Mouse (Mus musculus): ENCODE data around the gene Prrt1. TPM values are rescaled to one million over a fixed set of nuclear protein-coding genes. Genes with fewer than 3 reads are reported as not detected.

Gene Prrt1
- polyA plus RNA-seq, 1 experiment from 2014 or later = 10.7 TPM

DNA sequence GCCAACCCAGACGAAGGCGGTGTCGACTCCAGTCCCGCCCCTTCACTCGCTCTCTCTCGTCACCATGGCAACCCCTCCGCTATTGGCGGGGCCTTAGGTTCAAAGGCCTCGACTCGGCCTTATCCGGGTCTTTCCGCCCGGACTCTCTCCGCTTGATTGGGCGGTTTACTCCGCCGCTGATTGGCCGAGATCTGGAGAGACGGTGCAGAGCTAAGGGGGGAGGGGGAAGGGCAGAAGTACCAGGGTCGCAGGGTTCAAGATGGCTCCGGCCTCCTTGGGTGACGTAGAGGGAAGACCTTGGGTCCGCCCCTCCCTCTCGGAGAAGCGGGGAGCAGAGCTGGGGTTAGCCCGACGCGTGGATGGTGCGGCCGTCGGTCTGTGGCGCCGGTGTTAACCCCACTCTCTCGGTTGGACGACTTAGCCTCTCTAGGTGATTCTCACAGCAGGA lies 25.2 kb upstream of the Prrt1 start, which contains the start of gene Agpat1:
Gene Agpat1, plus strand, starts transcription at position 202 of the 448 bp plus-strand sequence.
- H3K4me3 ChIP-seq = peak within 1 kb of the TSS; percentile 86
- peaks cover 51% of the 10 kb centered on the region for H3K4me1 ChIP-seq
- no peaks in the 10 kb centered on the region for H3K9me3 ChIP-seq
- H3K27ac ChIP-seq = peak within 1 kb of the TSS; percentile 92
- peak within 1 kb of the TSS; percentile 70 for H3K4me2 ChIP-seq
- peak within 1 kb of the TSS; percentile 94 for H3K9ac ChIP-seq
- H3K27me3 ChIP-seq (replicated peaks) = no peaks in the 10 kb centered on the region
- ATAC-seq (replicated peaks) = peak; percentile 87
- peaks cover 11% of the 10 kb centered on the region; the same call in 1 of the 2 replicates for H3K36me3 ChIP-seq (replicated peaks)
- WGBS = 0% methylated on average over 35 of the region's 35 CpGs

DNA sequence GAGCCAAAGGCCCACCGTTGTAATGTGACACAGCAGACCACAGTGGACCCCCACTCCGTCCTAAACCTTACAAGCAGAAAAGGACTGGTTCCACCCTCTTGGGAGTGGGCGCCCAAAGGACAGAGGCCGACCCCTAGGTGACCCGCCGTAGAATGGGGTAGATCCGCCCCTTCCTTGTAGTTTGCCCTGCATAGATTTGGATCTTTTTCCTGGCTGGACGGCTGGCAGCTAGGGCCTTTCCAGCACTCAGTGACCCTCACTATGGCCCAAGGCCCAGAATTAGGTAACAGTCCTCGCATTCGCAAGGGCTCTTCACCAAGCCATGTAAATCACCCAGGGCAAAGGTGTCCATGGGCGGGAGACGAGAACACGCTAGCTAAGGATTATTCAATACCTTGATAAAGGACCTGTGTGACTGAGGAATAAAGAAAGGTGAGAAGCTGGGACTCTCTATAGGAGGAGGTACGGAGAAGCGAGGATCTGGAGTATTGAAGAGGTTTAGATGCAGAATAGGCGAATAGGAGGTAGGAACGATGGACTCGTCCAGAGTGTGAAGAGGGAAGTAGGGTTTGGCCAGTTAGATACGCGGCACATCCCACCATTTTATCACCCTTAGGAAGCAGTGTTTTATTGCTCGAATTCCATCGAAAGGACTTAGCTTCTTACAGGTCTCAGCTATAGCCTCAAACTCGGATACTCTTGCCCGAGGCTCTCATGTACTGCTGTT lies 24.7 kb upstream of the Prrt1 start:
- H3K9me3 ChIP-seq = no peaks in the 10 kb centered on the region
- peaks cover 11% of the 10 kb centered on the region; the same call in 1 of the 2 replicates for H3K36me3 ChIP-seq (replicated peaks)
- peak overlapping the region; percentile 94 for H3K9ac ChIP-seq
- H3K4me2 ChIP-seq = peak overlapping the region; percentile 70
- 17% methylated on average over 24 of the region's 24 CpGs for WGBS
- H3K4me1 ChIP-seq = peaks cover 52% of the 10 kb centered on the region
- peak overlapping the region; percentile 92 for H3K27ac ChIP-seq
- ATAC-seq (replicated peaks) = no peak
- H3K27me3 ChIP-seq (replicated peaks) = no peaks in the 10 kb centered on the region
- peak overlapping the region; percentile 86 for H3K4me3 ChIP-seq

DNA sequence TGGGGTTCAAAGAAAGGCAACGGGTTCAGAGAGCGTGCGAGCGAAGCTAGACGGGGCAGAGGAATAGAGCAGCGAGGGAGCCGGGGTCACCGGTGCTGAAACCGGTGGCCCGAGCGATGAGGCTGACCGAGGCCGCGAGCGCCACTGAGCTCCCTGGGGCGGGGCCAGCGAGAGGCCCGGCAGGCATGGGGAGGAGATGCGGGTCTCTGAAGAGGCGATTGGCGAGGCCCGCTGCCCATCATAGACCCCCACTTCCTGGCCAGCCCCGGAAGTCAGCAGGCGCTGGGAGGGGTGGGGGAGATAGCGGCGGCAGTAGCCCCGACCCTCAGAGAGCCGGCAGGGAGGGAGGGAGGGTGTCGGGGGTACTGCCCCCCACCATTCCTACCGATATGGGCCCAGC lies 23.7 kb upstream of the Prrt1 start:
- no peaks in the 10 kb centered on the region for H3K9me3 ChIP-seq
- no peaks in the 10 kb centered on the region for H3K27me3 ChIP-seq (replicated peaks)
- peaks cover 52% of the 10 kb centered on the region for H3K4me1 ChIP-seq
- H3K27ac ChIP-seq = peak overlapping the region; percentile 92
- WGBS = under 1% methylated on average over 23 of the region's 30 CpGs
- peak overlapping the region; percentile 70 for H3K4me2 ChIP-seq
- H3K4me3 ChIP-seq = peak overlapping the region; percentile 86
- H3K36me3 ChIP-seq (replicated peaks) = peaks cover 5% of the 10 kb centered on the region; the same call in 1 of the 2 replicates
- H3K9ac ChIP-seq = peak overlapping the region; percentile 94
- peak; percentile 50 for ATAC-seq (replicated peaks)

DNA sequence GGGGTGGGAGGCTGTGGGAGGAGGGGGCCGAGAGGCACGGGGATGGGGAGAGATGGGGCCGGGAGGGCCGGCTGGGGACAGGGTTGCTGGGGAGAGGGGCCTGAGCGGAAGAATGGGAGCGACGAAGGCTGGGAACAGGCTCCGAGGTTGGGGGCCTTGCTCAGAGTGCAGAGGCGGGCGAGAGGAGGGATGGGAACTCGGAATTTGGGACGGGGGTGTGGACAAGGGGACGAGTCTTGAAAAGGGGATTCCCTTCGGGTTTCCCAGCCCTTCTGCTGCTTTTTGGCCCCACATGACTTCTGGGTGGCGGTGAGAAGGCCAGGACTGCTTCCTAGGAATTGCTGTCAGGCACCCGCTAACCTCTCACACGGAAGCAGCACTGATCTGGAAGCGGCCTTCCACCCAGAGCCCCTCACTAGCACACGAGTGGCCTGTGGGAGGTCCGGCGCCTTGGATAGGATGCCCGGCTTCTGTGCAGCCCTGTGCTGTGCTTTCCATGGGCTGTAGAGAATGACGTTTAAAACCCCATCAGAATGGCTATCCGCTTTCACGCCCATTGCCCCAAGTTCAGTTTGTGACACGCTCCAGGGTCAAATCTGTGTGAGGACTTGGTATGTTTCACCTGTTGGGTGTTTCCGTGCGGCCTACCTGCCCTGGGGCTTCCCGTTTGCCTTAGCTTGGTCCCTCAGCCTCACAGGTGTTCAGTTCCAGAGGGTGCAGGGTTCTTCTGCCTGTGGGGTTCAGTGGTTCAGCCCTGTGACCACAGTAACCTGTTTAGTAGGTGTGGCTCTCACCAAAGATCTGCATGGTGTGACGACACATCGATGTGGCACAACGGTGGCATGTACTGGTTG lies 22.9 kb upstream of the Prrt1 start:
- Histone ChIP-seq H3K36me3 (replicated peaks) (peaks cover 9% of the 10 kb centered on the region), H3K4me3 (peak overlapping the region; percentile 86), H3K27me3 (replicated peaks) (no peaks in the 10 kb centered on the region), H3K9ac (peak overlapping the region; percentile 94), H3K27ac (peak overlapping the region; percentile 92), H3K4me1 (peaks cover 52% of the 10 kb centered on the region), H3K9me3 (no peaks in the 10 kb centered on the region), H3K4me2 (peak overlapping the region; percentile 70)
- 18% methylated on average over 32 of the region's 32 CpGs for WGBS
- ATAC-seq (replicated peaks) = no peak

DNA sequence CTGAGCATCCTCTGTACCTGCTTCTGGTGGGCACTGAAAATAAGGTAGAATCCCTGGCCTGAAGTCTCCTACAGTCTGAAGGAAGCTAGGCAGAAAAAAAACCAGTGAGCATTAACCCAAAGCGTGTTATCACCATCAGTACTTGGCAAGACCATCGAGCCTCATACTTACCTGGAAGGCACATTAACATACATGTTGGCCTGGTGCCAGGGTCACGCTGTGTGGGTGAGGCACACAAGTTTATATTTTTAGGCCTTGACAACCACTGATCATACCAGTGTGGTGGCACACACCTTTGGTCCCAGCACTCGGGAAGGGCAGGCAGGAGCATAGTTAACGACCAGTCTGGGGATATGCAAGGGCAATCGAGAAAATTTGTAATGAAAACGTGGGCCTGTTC lies 21.3 kb upstream of the Prrt1 start:
- Histone ChIP-seq H3K27ac (no peak overlapping the region), H3K9ac (no peak overlapping the region), H3K4me3 (no peak overlapping the region), H3K4me2 (no peak overlapping the region), H3K27me3 (replicated peaks) (no peaks in the 10 kb centered on the region), H3K36me3 (replicated peaks) (peaks cover 21% of the 10 kb centered on the region), H3K9me3 (no peaks in the 10 kb centered on the region), H3K4me1 (peaks cover 41% of the 10 kb centered on the region)
- 83% methylated on average over 7 of the region's 7 CpGs for WGBS
- no peak for ATAC-seq (replicated peaks)

DNA sequence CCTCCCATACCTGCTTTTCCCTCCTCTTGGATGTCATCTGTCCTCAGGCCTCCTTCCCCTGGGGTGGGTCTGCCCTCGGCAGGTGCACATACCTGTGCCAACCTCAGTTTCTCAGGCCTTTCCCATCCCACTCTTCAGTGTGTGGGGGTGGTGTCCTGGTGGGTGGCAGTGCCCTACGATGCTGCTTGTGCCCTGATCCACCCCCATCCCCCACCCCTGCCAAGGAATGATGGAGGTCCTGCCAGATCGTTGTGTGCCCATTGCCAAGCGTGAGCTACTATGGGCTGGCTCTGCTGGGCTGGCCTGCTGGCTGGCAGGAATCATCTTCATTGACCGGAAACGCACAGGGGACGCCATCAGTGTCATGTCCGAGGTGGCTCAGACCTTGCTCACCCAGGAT lies 18.3 kb upstream of the Prrt1 start:
- no peak for ATAC-seq (replicated peaks)
- no peak overlapping the region for H3K9ac ChIP-seq

DNA sequence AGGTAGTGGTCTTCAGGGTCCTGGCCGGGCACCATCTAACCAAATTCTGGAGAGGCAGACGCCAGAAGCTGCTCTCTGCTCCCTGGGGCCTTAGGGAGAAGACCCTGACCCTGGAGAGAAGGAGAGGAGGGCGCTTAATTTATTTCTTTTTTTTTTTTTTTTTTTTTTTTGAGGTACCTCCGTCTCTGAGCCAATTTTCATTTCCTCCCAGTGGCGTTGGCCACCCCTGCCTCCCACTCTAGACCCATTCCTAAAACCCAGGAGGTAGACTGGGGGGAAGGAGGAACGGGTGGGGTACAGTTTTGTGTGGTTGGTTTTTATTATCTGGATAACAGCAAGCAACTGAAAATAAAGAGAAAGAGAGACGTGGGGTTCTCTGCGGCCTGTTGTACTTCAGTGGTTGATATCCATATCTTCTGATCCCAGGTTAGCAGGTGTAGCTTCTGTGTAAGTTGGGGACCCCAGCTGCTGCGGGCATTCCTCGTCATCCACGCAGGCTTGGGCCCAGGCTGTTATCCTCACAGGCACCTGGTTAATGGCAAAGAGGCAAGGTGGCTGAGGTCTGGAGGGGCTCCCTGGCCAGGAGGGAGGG lies 16.2 kb upstream of the Prrt1 start:
- Histone ChIP-seq H3K36me3 (replicated peaks) (peaks cover 36% of the 10 kb centered on the region), H3K9ac (no peak overlapping the region)
- no peak for ATAC-seq (replicated peaks)

More for the DNA sequence above, 18.3 kb upstream of the Prrt1 start:
- Histone ChIP-seq H3K36me3 (replicated peaks) (peaks cover 33% of the 10 kb centered on the region), H3K4me2 (no peak overlapping the region), H3K4me3 (no peak overlapping the region), H3K27ac (no peak overlapping the region), H3K9me3 (no peaks in the 10 kb centered on the region), H3K4me1 (peaks cover 28% of the 10 kb centered on the region), H3K27me3 (replicated peaks) (no peaks in the 10 kb centered on the region)
- WGBS = 96% methylated on average over 8 of the region's 8 CpGs

DNA sequence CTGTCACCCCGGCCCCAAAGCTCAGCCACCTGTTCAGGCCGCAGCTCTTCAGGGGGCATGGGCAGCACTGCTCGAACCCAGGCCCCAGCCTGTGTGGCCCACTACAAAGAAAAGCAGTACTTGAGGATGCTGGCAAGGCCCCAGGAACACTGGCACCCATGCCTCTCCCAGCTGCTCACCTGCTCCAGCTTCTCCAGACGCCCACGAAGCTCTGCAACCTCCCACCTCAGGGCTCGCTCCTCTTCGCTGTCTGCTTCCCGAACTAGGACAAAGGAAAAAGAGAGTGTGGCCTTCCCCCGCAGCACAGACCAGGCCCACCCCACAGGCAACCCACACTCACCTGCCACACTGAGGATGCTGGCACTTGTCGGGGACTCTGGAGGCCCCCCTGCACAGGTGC lies 15.5 kb upstream of the Prrt1 start:
- H3K27me3 ChIP-seq (replicated peaks) = no peaks in the 10 kb centered on the region
- no peak overlapping the region for H3K9ac ChIP-seq
- no peak for ATAC-seq (replicated peaks)
- 88% methylated on average over 10 of the region's 10 CpGs for WGBS
- H3K27ac ChIP-seq = no peak overlapping the region
- no peak overlapping the region for H3K4me2 ChIP-seq
- peaks cover 36% of the 10 kb centered on the region for H3K36me3 ChIP-seq (replicated peaks)
- H3K4me3 ChIP-seq = no peak overlapping the region
- peaks cover 3% of the 10 kb centered on the region for H3K4me1 ChIP-seq
- H3K9me3 ChIP-seq = no peaks in the 10 kb centered on the region

More for the DNA sequence above, 16.2 kb upstream of the Prrt1 start:
- 84% methylated on average over 11 of the region's 11 CpGs for WGBS
- Histone ChIP-seq H3K27me3 (replicated peaks) (no peaks in the 10 kb centered on the region), H3K4me2 (no peak overlapping the region), H3K9me3 (no peaks in the 10 kb centered on the region), H3K4me1 (peaks cover 9% of the 10 kb centered on the region), H3K27ac (no peak overlapping the region), H3K4me3 (no peak overlapping the region)

DNA sequence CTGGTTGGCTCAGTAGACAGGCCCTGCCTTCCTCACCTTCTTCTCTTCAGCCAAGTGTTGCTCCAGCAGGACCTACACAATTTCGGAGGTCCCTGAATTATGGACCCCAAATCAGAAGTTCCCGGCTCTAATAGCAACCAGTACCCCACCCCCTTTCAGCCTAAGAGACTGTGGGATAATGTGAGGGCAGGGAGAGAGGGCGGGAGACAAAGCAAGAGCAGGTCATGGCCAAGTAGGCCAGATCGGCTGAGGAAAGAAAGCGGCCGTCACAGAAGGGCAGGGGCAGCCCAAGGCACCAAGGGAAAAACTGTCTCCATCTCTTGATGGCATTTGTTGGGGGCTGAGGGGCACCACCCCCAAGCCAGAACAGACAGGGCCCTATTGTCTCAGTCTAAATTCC lies 13.5 kb upstream of the Prrt1 start, which contains the start of gene Egfl8:
Gene Egfl8, minus strand, starts transcription at position 101 of the 400 bp plus-strand sequence.
- no peaks in the 10 kb centered on the region for H3K4me1 ChIP-seq
- no peaks in the 10 kb centered on the region for H3K27me3 ChIP-seq (replicated peaks)
- no peak for ATAC-seq (replicated peaks)
- H3K4me3 ChIP-seq = no peak within 1 kb of the TSS
- no peaks in the 10 kb centered on the region for H3K9me3 ChIP-seq
- H3K9ac ChIP-seq = no peak within 1 kb of the TSS
- 58% methylated on average over 6 of the region's 6 CpGs for WGBS
- H3K4me2 ChIP-seq = no peak within 1 kb of the TSS
- H3K27ac ChIP-seq = peak within 1 kb of the TSS; percentile 14; the same call in 1 of the 2 replicates
- H3K36me3 ChIP-seq (replicated peaks) = peaks cover 38% of the 10 kb centered on the region

DNA sequence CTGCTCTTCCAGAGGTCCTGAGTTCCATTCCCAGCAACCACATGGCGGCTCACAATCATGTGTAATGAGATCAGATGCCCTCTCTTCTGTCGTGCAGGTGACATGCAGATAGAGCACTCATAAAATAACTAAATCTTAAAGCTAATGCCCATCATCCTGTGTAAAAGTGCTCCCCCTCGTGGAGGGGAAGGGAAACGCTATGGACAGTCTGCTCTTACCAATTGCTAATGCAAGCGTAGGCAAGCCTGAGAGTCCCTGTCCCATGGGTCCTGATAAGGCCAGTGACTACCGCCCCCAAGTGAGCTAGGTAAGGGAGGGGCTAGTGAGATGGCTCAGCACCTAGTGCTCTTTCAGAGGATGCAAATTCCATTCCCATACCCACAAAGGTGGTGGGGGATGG lies 10.3 kb upstream of the Prrt1 start:
- no peaks in the 10 kb centered on the region for H3K4me1 ChIP-seq
- WGBS = 14% methylated on average over 6 of the region's 6 CpGs
- ATAC-seq (replicated peaks) = no peak
- no peak overlapping the region for H3K4me3 ChIP-seq
- H3K27ac ChIP-seq = no peak overlapping the region
- H3K9me3 ChIP-seq = no peaks in the 10 kb centered on the region
- no peak overlapping the region for H3K4me2 ChIP-seq
- H3K9ac ChIP-seq = no peak overlapping the region
- peaks cover 23% of the 10 kb centered on the region for H3K36me3 ChIP-seq (replicated peaks)
- no peaks in the 10 kb centered on the region for H3K27me3 ChIP-seq (replicated peaks)

DNA sequence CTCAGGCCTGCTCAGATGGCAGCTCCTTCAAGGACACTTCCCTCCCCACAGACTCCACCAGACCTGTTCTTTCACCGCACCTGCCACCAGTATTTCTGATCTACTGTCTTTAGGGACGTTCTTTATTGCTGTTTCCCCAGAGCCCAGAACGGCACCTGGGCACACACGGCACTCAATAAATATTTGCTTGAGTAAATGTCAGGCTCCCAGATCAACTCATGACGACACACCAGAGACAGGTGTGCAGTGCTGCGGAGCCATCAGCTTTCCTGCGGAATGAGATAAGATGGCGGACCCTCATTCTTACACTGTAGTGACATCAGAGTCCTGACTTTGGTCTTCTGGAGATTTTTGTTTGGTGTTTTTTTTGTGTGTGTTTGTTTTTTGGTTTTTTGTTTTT lies 8.3 kb upstream of the Prrt1 start:
- H3K36me3 ChIP-seq (replicated peaks) = peaks cover 15% of the 10 kb centered on the region; the same call in 1 of the 2 replicates
- H3K9ac ChIP-seq = no peak overlapping the region
- no peak for ATAC-seq (replicated peaks)
- no peak overlapping the region for H3K4me3 ChIP-seq
- H3K27ac ChIP-seq = no peak overlapping the region
- no peak overlapping the region for H3K4me2 ChIP-seq
- H3K9me3 ChIP-seq = no peaks in the 10 kb centered on the region
- peaks cover 6% of the 10 kb centered on the region for H3K4me1 ChIP-seq
- 94% methylated on average over 8 of the region's 8 CpGs for WGBS
- no peaks in the 10 kb centered on the region for H3K27me3 ChIP-seq (replicated peaks)

DNA sequence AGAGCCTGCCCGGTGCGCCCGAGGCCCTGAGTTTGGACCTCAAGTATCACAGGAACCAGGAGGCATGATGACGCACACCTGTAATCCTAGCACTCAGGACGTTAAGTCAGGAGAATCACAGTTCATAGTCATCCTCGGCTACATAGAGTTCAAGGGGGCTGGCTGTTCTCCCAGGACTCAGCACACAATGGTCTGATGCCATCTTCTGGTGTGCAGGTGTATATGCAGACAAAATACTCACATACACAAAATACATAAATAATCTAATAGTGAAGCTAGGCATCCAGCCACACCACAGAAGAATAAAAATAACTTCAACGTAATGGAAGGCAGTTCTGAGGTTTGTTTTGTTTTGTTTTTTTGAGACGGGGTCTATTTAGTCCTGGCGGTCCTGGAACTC lies 6.2 kb upstream of the Prrt1 start:
- Histone ChIP-seq H3K27me3 (replicated peaks) (no peaks in the 10 kb centered on the region), H3K4me3 (no peak overlapping the region), H3K36me3 (replicated peaks) (0 out of 2 replicates have a peak, but pooled peaks cover 12% of the 10 kb centered on the region)

More for the DNA sequence above, 6.2 kb upstream of the Prrt1 start:
- no peak for ATAC-seq (replicated peaks)
- H3K4me2 ChIP-seq = no peak overlapping the region
- no peak overlapping the region for H3K27ac ChIP-seq
- peaks cover 17% of the 10 kb centered on the region for H3K4me1 ChIP-seq
- no peak overlapping the region for H3K9ac ChIP-seq
- no peaks in the 10 kb centered on the region for H3K9me3 ChIP-seq
- 88% methylated on average over 9 of the region's 9 CpGs for WGBS

All from midbrain, embryonic 15.5 days (tissue).